Mouse (Mus musculus) induced T-regulatory cell, adult 2 months (primary cell): Measurements from ENCODE around the gene Lad1.

ENCODE experiments used
- DNase-seq: peaks from one replicate; pipeline ENCODE4 v3.0.0-alpha.2; 2012; ENCODE audit warnings: low read depth

Lad1 gene

GRCm38 (mm10) chr1:135882385-135883109 is 64.1 kb downstream of the Lad1 start:
- peak; percentile 59 for DNase-seq
